Comparison of ENCODE assay signal across 18 mouse cellular contexts in genomic region chr4:129259101-129259500, GRCm38 (mm10). TPM values are rescaled to one million over a fixed set of nuclear protein-coding genes. Genes with fewer than 3 reads are reported as not detected.
A peak's percentile ranks its signal among the peaks of the same experiment; 100 is the strongest.
DNase-seq lines count a peak whose midpoint lies in the region; ATAC-seq and TF ChIP-seq lines count a peak whose summit lies in the region.
"Had no signal": no experiment of that assay in that cellular context is flagged by ENCODE, and none has a peak within 500 bp of the region (broad histone marks: within the 10 kb centered on the region; RNA-seq: fewer than 3 reads in every experiment).

No protein-coding gene starts in this region.

- H3K9ac ChIP-seq in heart, embryonic 12.5 days, result no peak overlapping the region
- H3K9ac ChIP-seq: embryonic facial prominence, embryonic 15.5 days; forebrain, embryonic 15.5 days; heart, embryonic 13.5 days; hindbrain, embryonic 15.5 days; lung, embryonic 14.5 days had no signal

- DNase-seq in heart, adult 8-10 months (ENCODE audit: low spot score), result peak; percentile 55
- peak; percentile 40 for DNase-seq in lung, postnatal 10 days
- no peak for DNase-seq in lung, postnatal 25 days (ENCODE audit: low spot score)
- peak; percentile 60 for DNase-seq in NIH3T3 (ENCODE audit: low read depth)
- no peak for DNase-seq in embryo, embryonic 10.5 days (ENCODE audit: low spot score)
- DNase-seq in thymus, postnatal 0 days (ENCODE audit: low spot score), result no peak
- DNase-seq: cerebellum, adult 11-12 months; lung, embryonic 14.5 days; right cerebral cortex, postnatal 14 days had no signal

- no peaks in the 10 kb centered on the region for H3K9me3 ChIP-seq in heart, embryonic 12.5 days (replicated peaks)
- H3K9me3 ChIP-seq: embryonic facial prominence, embryonic 15.5 days; forebrain, embryonic 15.5 days; heart, embryonic 13.5 days; hindbrain, embryonic 15.5 days had no signal

- H3K4me3 ChIP-seq in heart, embryonic 12.5 days, result no peak overlapping the region
- H3K4me3 ChIP-seq in myocyte, result no peak overlapping the region
- H3K4me3 ChIP-seq: embryonic facial prominence, embryonic 15.5 days; forebrain, embryonic 15.5 days; heart, embryonic 13.5 days; hindbrain, embryonic 15.5 days had no signal

- no peaks in the 10 kb centered on the region for H3K79me2 ChIP-seq in myocyte (ENCODE audit: control insufficient read depth, insufficient read depth)

- WGBS in heart, embryonic 12.5 days, result 72% methylated on average over 4 of the region's 4 CpGs

- TF ChIP-seq POLR2A in myocyte (IDR thresholded peaks at IDR 0.05; ENCODE audit: insufficient read length, low read depth), result no peak

- no peak overlapping the region for H3ac ChIP-seq in myocyte (ENCODE audit: control insufficient read depth, insufficient read length)

- H3K27ac ChIP-seq in heart, embryonic 12.5 days (ENCODE audit: poor library complexity, severe bottlenecking), result no peak overlapping the region
- H3K27ac ChIP-seq: embryonic facial prominence, embryonic 15.5 days; forebrain, embryonic 15.5 days; heart, embryonic 13.5 days; hindbrain, embryonic 15.5 days had no signal

- H3K36me3 ChIP-seq in heart, embryonic 12.5 days, result no peaks in the 10 kb centered on the region
- H3K36me3 ChIP-seq in myocyte (ENCODE audit: control insufficient read depth, insufficient read depth), result no peaks in the 10 kb centered on the region
- H3K36me3 ChIP-seq: embryonic facial prominence, embryonic 15.5 days; forebrain, embryonic 15.5 days; heart, embryonic 13.5 days; hindbrain, embryonic 15.5 days had no signal

- H3K4me1 ChIP-seq in heart, embryonic 12.5 days (replicated peaks), result peaks cover 33% of the 10 kb centered on the region

- peaks cover 60% of the 10 kb centered on the region for H3K27me3 ChIP-seq in heart, embryonic 12.5 days (replicated peaks)
- no peaks in the 10 kb centered on the region for H3K27me3 ChIP-seq in myocyte (ENCODE audit: control insufficient read depth, insufficient read depth, insufficient read length)
- H3K27me3 ChIP-seq: embryonic facial prominence, embryonic 15.5 days; forebrain, embryonic 15.5 days; hindbrain, embryonic 15.5 days had no signal

- H3K4me2 ChIP-seq in heart, embryonic 12.5 days, result no peak overlapping the region
- H3K4me2 ChIP-seq in myocyte (ENCODE audit: low read depth), result peak overlapping the region; percentile 50
- H3K4me2 ChIP-seq: embryonic facial prominence, embryonic 15.5 days; forebrain, embryonic 15.5 days; heart, embryonic 13.5 days; hindbrain, embryonic 15.5 days; lung, embryonic 14.5 days had no signal

- ATAC-seq in heart, embryonic 12.5 days (ENCODE audit: insufficient number of reproducible peaks, low FRiP score), result no peak
- ATAC-seq: forebrain, embryonic 15.5 days had no signal

TF ChIP-seq in myocyte, 11 proteins besides CTCF, POLR2A, EP300 and RAD21:
- TF ChIP-seq USF1 (IDR thresholded peaks at IDR 0.05; ENCODE audit: low read depth), result no peak
- no peak for TF ChIP-seq TCF12 (IDR thresholded peaks at IDR 0.05; ENCODE audit: insufficient read depth, poor library complexity, severe bottlenecking)
- TF ChIP-seq REST (IDR thresholded peaks at IDR 0.05; ENCODE audit: insufficient read depth, insufficient read length), result no peak
- no peak for TF ChIP-seq POLR2AphosphoS2 (IDR thresholded peaks at IDR 0.05; ENCODE audit: insufficient read length, low read depth)
- TF ChIP-seq SRF (IDR thresholded peaks at IDR 0.05; ENCODE audit: control insufficient read depth, insufficient read length, low read depth), result no peak
- TF ChIP-seq E2F4 (IDR thresholded peaks at IDR 0.05; ENCODE audit: insufficient read depth), result no peak
- TF ChIP-seq CEBPB (IDR thresholded peaks at IDR 0.05; ENCODE audit: insufficient read depth, poor library complexity, severe bottlenecking), result no peak
- no peak for TF ChIP-seq MYOD1 (IDR thresholded peaks at IDR 0.05; ENCODE audit: control insufficient read depth in 1 of 3, insufficient read length in 2 of 3, low read depth in 2 of 3)
- TF ChIP-seq MYOG (IDR thresholded peaks at IDR 0.05; ENCODE audit: control insufficient read depth in 1 of 3, insufficient read depth in 1 of 3, insufficient read length in 2 of 3, low read depth in 2 of 3), result no peak

RNA-seq across cellular contexts. Expression of gene C77080, which starts 2.1 kb away (rescaled TPM):
- total RNA-seq in heart, adult 8-10 months (2022), result 1 to 10 TPM; 2.8 to 4.0 (median 3.2) TPM
- 1.2 and 1.6 TPM in 2 replicates for polyA plus RNA-seq in heart, embryonic 12.5 days (2016; fragmentation: Nextera tagmentation; extraction: Ambion mirVana)
- polyA plus RNA-seq in myocyte (2012; fragmentation: generic; extraction: Trizol), result 25.4 TPM
- polyA plus RNA-seq in thymus, postnatal 0 days (2015; fragmentation: Nextera tagmentation; extraction: Ambion mirVana), result 3.3 and 3.6 TPM in 2 replicates
- total RNA-seq: neutrophil, adult 5-6 weeks had no signal

RNA-seq across cellular contexts. Expression of gene Sync, which starts 28.3 kb away (rescaled TPM):
- total RNA-seq in heart, adult 8-10 months (2022), result 10 to 100 TPM; 19.5 to 31.7 (median 25.4) TPM
- polyA plus RNA-seq in heart, embryonic 12.5 days (2016; fragmentation: Nextera tagmentation; extraction: Ambion mirVana), result 1.1 and 1.3 TPM in 2 replicates
- polyA plus RNA-seq in myocyte (2012; fragmentation: generic; extraction: Trizol), result 51.1 TPM
- 0.31 and 0.35 TPM in 2 replicates for polyA plus RNA-seq in thymus, postnatal 0 days (2015; fragmentation: Nextera tagmentation; extraction: Ambion mirVana)
- total RNA-seq: common myeloid progenitor, adult 5-6 weeks; liver, adult 2 months had no signal

Comparison
In these comparisons a context has a peak if more than half of its experiments do, and no peak if none do; other contexts are left out.
1. DNase-seq: peak in heart, adult 8-10 months (single experiment), lung, postnatal 10 days (single experiment) and NIH3T3 (single experiment); none in lung, postnatal 25 days (single experiment), embryo, embryonic 10.5 days (single experiment) and thymus, postnatal 0 days (single experiment).
2. RNA of gene Sync, which starts 28.3 kb away (polyA plus RNA-seq): 51.1 TPM in myocyte (single experiment); 1.1 to 1.3 TPM in heart, embryonic 12.5 days and 0.31 to 0.35 TPM in thymus, postnatal 0 days; every median in the first group is over 10 times any median in the second.